Mouse (Mus musculus): ENCODE measurements around the gene Cers2. TPM values are rescaled to one million over a fixed set of nuclear protein-coding genes. Genes with fewer than 3 reads are reported as not detected.
A peak's percentile ranks its signal among the peaks of the same experiment; 100 is the strongest.

Gene Cers2
- polyA plus RNA-seq, 1 experiment from 2014 or later, result 116 TPM

DNA sequence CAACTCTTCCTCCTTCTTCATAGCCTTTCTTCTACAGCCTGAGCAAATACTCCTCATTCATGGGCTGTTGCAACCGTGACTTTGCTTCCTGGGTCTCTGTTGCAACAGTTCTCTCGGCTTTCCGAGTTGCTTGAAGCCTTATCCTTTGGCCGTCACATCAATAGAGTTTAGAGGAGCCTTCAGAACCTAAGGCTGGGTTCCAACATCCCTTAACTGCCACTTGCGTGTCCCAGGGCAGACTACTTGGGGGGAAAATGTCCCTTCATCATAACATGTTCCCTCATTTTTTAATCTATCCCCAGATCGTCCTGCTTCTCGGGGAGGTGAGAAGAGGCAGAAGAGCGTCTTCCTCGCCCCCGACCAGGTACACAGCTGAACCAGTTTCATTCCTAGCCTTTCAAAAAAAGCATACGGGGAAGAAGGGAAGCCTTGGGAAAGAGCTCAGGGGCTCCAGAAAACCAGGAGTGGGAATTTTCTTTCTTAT, 32.2 kb upstream of the Cers2 start:
- Histone ChIP-seq H3K9me3 (no peaks in the 10 kb centered on the region), H3K36me3 (peaks cover 5% of the 10 kb centered on the region), H3K4me1 (replicated peaks) (peaks cover 34% of the 10 kb centered on the region), H3K4me3 (peak overlapping the region; percentile 78), H3K27ac (peak overlapping the region; percentile 96), H3K27me3 (ENCODE audit: insufficient read depth, poor library complexity, severe bottlenecking) (no peaks in the 10 kb centered on the region)
- no peak for DNase-seq (ENCODE audit: low spot score)
- WGBS, result under 1% methylated on average over 11 of the region's 11 CpGs

DNA sequence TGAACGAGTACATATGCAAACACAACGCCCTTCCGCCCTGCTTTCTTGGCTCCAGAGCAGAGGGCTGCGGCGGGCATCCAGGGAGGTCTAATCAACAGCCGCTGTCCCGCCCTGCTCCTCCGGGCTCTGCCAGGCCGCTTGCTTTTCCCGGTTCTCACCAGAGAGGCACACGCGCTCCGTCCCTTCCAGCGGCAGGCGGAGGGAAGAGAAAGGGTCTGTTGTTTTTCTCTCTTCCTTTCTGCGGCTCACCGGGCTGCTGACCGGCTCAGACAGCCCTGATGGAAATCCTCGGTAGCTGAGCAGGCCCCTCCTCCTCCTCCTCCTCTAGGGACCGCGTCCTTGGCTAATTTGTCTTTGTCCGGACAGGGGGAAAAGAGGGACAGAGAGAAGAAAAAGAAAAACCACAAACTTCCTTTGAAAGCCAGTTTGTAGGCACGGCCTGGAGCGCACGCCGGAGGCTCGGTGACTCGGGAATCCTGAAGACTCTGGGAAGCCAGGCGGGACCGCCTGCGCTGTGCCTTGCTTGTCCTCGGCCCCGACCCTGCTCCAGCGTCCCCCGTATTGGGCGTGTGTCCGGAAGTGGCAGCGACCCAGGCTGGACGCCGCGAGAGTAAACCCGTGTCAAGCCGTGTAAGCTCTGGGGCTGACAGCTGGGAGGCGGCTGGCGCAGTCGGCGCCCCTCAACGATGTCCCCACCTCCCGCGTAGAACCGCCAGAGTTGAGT, 31.6 kb upstream of the Cers2 start:
- Histone ChIP-seq H3K4me1 (replicated peaks) (peaks cover 34% of the 10 kb centered on the region), H3K27me3 (ENCODE audit: insufficient read depth, poor library complexity, severe bottlenecking) (no peaks in the 10 kb centered on the region), H3K36me3 (peaks cover 11% of the 10 kb centered on the region), H3K9me3 (no peaks in the 10 kb centered on the region), H3K4me3 (peak overlapping the region; percentile 78), H3K27ac (peak overlapping the region; percentile 96)
- peak; percentile 83 for DNase-seq (ENCODE audit: low spot score)
- WGBS, result under 1% methylated on average over 51 of the region's 51 CpGs

DNA sequence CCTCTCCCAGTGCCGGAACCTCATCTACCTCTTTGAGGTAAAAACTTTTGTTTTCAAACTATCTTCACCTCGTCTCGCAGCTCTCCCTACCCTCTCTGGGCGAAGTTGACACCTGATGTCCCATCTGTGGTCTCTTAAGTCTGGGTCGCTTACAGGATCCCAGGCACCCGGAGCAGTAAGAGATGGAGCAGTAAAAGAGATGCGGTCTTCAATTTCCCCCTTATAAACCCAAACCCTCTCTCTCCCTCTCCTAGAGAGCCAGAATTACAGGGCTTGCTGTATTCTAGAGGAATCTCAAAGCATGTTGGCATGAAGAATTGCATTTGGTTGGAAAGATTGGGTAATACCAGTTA, 31.0 kb upstream of the Cers2 start:
- Histone ChIP-seq H3K27ac (peak overlapping the region; percentile 96), H3K9me3 (no peaks in the 10 kb centered on the region), H3K4me1 (replicated peaks) (peaks cover 34% of the 10 kb centered on the region), H3K27me3 (ENCODE audit: insufficient read depth, poor library complexity, severe bottlenecking) (no peaks in the 10 kb centered on the region), H3K4me3 (peak overlapping the region; percentile 78), H3K36me3 (peaks cover 17% of the 10 kb centered on the region)
- no peak for DNase-seq (ENCODE audit: low spot score)
- WGBS, result 4% methylated on average over 7 of the region's 7 CpGs

DNA sequence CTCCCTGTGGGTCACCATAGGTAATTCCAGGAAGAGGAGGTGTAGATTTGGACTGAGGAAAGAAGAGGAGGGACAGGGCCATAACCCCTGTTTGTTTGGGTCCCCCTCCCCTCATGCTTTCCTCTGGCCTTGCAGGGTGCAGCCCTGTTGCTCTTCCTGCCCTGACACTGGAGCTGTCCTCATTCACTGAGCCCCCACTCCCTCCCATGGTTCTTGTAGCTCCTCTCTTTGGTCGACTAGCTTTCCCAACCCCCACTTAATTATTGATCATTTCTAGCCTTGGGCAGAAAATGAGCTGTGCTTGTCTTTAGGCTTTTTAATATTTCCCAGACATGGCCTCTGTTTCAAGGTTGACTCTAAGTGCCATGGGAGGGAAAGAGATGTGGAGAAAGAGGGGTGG, 30.5 kb upstream of the Cers2 start:
- Histone ChIP-seq H3K4me3 (peak overlapping the region; percentile 78), H3K27me3 (ENCODE audit: insufficient read depth, poor library complexity, severe bottlenecking) (no peaks in the 10 kb centered on the region), H3K36me3 (peaks cover 22% of the 10 kb centered on the region), H3K9me3 (no peaks in the 10 kb centered on the region), H3K4me1 (replicated peaks) (peaks cover 34% of the 10 kb centered on the region), H3K27ac (peak overlapping the region; percentile 96)
- no peak for DNase-seq (ENCODE audit: low spot score)
- WGBS, result 27% methylated on average over 1 of the region's 1 CpGs

DNA sequence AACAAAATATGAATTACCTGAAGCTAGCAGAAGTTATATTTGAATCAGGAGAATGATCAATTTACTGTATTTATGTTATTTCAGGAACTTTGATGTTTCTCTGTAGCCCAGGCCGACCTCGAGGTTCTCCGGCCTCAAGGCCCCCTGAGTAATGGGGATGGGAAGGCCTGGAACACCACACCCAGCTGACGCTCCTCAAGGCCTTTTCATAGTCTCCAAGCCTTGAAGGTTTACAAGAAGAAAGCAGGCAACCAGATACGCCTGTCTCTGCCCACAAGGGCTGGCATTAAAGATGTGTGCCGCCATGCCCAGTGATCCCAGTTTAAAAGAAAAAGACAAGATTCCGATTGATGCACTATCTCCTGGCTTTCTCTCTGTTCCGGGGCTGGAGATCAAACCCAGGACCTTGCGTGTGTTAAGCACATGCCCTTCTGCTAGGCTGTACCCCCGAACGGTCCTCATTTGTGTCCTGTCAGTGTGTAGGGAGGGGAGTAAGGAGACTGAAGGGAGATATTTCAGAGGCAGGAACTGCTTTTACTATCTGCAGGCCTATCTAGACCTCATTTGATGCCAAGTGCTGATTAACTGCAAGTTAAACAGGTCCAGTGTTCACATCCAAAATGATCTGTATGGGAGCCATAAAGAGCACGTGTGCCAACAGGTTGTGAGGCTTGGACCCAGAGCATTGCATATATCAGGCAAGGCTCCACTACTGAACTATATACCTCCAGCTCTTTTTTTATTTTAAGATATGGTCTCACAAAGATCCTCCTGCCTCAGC, 29.9 kb upstream of the Cers2 start:
- DNase-seq (ENCODE audit: low spot score), result no peak
- Histone ChIP-seq H3K4me3 (peak overlapping the region; percentile 78; the same call in 1 of the 2 replicates), H3K36me3 (peaks cover 27% of the 10 kb centered on the region), H3K9me3 (no peaks in the 10 kb centered on the region), H3K4me1 (replicated peaks) (peaks cover 34% of the 10 kb centered on the region), H3K27me3 (ENCODE audit: insufficient read depth, poor library complexity, severe bottlenecking) (no peaks in the 10 kb centered on the region), H3K27ac (no peak overlapping the region)
- WGBS, result 90% methylated on average over 12 of the region's 12 CpGs

DNA sequence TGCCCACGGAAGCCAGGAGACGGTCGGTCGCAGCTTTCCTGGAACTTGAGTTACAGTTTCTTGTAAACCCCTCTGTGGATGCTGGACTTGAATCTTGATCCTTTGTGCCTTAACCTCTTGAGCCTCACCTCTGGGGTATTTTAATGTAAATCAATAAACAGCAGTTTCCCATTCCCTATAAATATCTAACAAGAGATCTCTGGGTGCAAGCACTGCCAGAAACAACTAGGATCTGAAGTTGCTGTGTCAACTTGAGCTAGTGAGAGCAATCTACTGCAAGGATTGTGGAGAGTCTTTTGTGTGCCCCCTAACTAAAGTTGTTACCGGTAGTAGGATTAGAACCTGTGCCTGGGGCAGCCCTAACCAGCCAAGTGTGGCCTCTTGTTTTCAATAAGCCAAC, 29.2 kb upstream of the Cers2 start:
- H3K9me3 ChIP-seq, result no peaks in the 10 kb centered on the region
- WGBS, result 93% methylated on average over 5 of the region's 5 CpGs
- DNase-seq (ENCODE audit: low spot score), result no peak
- no peak overlapping the region for H3K27ac ChIP-seq
- no peak overlapping the region for H3K4me3 ChIP-seq
- H3K27me3 ChIP-seq (ENCODE audit: insufficient read depth, poor library complexity, severe bottlenecking), result no peaks in the 10 kb centered on the region
- H3K36me3 ChIP-seq, result peaks cover 34% of the 10 kb centered on the region
- H3K4me1 ChIP-seq (replicated peaks), result peaks cover 34% of the 10 kb centered on the region

DNA sequence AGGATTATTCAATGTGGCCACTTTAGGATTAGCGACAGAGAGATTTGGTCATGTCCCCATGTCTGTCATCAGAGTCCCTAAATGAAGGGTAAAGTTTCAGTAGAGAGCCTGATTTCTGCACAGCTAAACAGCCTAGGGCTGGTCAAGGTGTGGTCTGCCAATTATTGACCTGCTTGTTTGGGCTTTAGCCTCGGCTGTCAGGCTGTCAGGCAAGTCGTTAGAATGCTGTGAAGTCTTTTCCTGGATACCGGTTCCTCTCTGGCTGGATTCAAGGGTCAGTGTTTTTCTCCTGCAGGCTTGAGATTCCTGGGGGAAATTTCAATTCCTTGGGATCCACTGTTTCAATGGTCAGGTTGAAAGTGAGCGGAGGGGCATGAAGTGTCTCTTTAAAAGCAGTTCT, 28.6 kb upstream of the Cers2 start:
- no peak overlapping the region for H3K4me3 ChIP-seq
- H3K4me1 ChIP-seq (replicated peaks), result peaks cover 28% of the 10 kb centered on the region
- H3K36me3 ChIP-seq, result peaks cover 40% of the 10 kb centered on the region
- no peaks in the 10 kb centered on the region for H3K9me3 ChIP-seq
- no peaks in the 10 kb centered on the region for H3K27me3 ChIP-seq (ENCODE audit: insufficient read depth, poor library complexity, severe bottlenecking)
- WGBS, result 72% methylated on average over 5 of the region's 5 CpGs
- DNase-seq (ENCODE audit: low spot score), result no peak
- H3K27ac ChIP-seq, result no peak overlapping the region

DNA sequence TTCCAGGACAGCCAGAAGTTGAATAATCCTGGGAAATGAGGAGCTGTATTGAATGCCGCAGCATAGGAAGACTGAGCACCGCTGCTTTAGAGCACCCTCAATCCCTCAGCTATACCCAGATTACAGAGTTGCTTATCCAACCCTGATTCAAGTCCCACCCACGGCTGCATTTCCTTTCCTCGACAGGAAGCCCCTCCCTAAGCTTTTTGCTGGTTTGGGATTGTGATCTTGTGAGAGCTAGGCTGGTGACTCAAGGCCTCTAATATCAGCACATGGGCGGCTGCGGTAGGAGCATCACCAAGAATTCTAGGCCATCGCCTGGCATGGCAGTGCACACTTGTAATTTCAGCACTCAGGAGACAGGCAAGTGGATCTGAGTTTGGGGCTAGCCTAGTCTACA, 28.1 kb upstream of the Cers2 start:
- WGBS, result 88% methylated on average over 7 of the region's 7 CpGs
- peaks cover 24% of the 10 kb centered on the region for H3K4me1 ChIP-seq (replicated peaks)

DNA sequence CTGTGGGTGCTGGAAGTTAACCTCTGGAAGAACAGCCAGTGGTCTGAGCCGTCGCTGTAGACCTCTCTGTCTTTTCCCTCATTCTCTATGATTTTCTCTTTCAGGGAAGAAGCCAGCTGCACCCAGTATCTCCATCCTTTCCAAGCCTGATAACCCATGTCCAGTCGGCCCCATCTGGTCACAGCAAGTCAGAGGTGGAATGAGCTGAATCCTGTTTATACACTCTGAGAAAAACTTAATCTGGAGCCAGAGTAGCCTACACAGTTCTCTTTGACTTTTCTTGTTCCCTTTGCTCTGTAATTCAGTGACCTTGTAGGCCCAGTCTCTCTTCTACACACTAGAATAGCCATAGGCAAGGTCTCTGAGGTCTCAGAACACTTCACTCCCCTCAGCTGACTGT, 27.1 kb upstream of the Cers2 start:
- DNase-seq (ENCODE audit: low spot score), result no peak
- Histone ChIP-seq H3K4me3 (no peak overlapping the region), H3K9me3 (no peaks in the 10 kb centered on the region), H3K27me3 (ENCODE audit: insufficient read depth, poor library complexity, severe bottlenecking) (no peaks in the 10 kb centered on the region), H3K36me3 (peaks cover 55% of the 10 kb centered on the region), H3K27ac (no peak overlapping the region), H3K4me1 (replicated peaks) (peaks cover 16% of the 10 kb centered on the region)
- WGBS, result 91% methylated on average over 3 of the region's 3 CpGs

More for the DNA sequence above, 28.1 kb upstream of the Cers2 start:
- Histone ChIP-seq H3K4me3 (no peak overlapping the region), H3K36me3 (peaks cover 45% of the 10 kb centered on the region), H3K27me3 (ENCODE audit: insufficient read depth, poor library complexity, severe bottlenecking) (no peaks in the 10 kb centered on the region), H3K9me3 (no peaks in the 10 kb centered on the region), H3K27ac (no peak overlapping the region)
- DNase-seq (ENCODE audit: low spot score), result no peak

DNA sequence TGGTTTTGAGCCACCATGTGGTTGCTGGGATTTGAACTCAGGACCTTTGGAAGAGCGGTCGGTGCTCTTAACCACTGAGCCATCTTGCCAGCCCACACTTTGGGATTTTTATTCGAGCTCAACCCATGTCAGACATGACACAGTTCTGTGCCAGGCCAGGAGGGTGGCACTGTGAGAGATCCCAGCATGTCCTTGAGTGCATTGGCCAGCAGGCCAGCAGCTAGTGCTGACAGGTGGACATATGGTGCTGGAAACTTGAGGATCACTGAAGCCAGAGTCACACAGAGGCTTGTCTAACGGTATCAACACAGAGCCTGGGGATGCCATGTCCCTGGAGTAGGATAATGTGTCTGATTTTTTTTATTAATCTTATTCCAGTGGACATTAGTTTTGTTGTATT, 25.2 kb upstream of the Cers2 start:
- no peak for DNase-seq (ENCODE audit: low spot score)
- 90% methylated on average over 4 of the region's 4 CpGs for WGBS
- no peaks in the 10 kb centered on the region for H3K27me3 ChIP-seq (ENCODE audit: insufficient read depth, poor library complexity, severe bottlenecking)
- peaks cover 73% of the 10 kb centered on the region for H3K36me3 ChIP-seq
- H3K9me3 ChIP-seq, result no peaks in the 10 kb centered on the region
- no peak overlapping the region for H3K27ac ChIP-seq
- H3K4me1 ChIP-seq (replicated peaks), result peaks cover 6% of the 10 kb centered on the region
- no peak overlapping the region for H3K4me3 ChIP-seq

DNA sequence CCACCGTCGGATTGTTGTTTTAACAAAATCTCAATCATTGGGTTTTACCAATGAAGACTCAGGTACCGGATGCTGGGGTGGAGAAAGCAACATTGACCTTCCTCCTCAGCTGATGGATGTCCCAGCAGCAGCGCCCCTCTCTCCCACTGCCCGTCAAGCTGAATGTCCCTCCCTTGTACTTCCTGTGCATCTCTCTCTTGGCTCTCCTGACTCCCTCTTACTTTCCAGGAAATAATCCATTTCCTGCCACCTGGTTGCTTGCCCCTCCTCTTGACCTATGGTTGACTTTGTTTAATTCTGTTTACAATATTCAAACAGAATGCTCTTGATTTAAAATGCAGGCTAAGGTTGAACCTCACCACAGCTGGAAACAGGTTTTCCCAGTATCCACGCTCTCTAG, 24.4 kb upstream of the Cers2 start:
- peaks cover 80% of the 10 kb centered on the region for H3K36me3 ChIP-seq
- 80% methylated on average over 6 of the region's 6 CpGs for WGBS
- no peaks in the 10 kb centered on the region for H3K4me1 ChIP-seq (replicated peaks)
- DNase-seq (ENCODE audit: low spot score), result no peak
- no peak overlapping the region for H3K27ac ChIP-seq
- no peaks in the 10 kb centered on the region for H3K9me3 ChIP-seq
- H3K27me3 ChIP-seq (ENCODE audit: insufficient read depth, poor library complexity, severe bottlenecking), result no peaks in the 10 kb centered on the region
- no peak overlapping the region for H3K4me3 ChIP-seq

DNA sequence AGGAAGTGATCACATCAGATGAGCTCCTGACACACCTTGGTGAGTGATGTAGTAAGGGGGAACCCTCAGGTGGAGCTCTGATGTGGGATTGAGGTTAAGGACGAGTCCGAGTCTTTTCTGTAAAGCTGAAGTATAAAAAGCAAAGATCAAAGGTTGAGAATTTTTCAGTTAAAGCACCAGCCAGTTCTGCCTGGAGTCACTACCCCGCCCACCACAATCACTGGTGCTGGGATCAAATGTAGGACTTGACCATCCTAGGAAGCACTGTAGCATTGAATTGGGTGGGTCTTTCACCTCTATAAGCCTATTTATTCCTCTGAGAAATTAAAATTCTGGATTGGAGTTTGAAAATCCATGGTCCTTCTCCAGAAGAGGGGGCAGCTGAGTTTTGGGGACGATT, 23.6 kb upstream of the Cers2 start:
- Histone ChIP-seq H3K27me3 (ENCODE audit: insufficient read depth, poor library complexity, severe bottlenecking) (no peaks in the 10 kb centered on the region), H3K27ac (no peak overlapping the region), H3K36me3 (peaks cover 88% of the 10 kb centered on the region), H3K9me3 (no peaks in the 10 kb centered on the region), H3K4me1 (replicated peaks) (peaks cover 6% of the 10 kb centered on the region; the same call in 1 of the 2 replicates), H3K4me3 (no peak overlapping the region)
- DNase-seq (ENCODE audit: low spot score), result no peak
- 85% methylated on average over 4 of the region's 4 CpGs for WGBS

DNA sequence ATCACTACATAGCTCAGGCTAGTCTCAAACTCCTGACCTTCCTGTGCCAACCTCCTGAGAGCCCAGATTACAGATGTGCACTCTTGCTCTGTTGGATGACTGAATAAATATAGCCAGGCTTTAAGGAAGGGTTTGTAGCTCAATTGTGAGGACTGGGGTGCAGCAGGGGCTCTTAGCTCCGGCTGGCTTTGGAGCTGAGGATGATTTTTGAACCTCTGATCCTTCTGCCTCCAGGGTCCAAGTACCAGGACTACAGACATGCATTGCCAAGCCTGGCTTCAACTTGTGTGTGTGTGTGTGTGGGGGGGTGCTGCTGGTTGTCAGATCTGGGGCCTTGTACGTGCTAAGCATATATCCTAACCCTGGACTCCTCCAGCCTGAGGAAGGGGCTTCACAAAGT, 21.7 kb upstream of the Cers2 start:
- 80% methylated on average over 2 of the region's 2 CpGs for WGBS
- H3K27ac ChIP-seq, result no peak overlapping the region
- H3K9me3 ChIP-seq, result no peaks in the 10 kb centered on the region
- peaks cover 6% of the 10 kb centered on the region; the same call in 1 of the 2 replicates for H3K4me1 ChIP-seq (replicated peaks)
- DNase-seq (ENCODE audit: low spot score), result no peak
- H3K36me3 ChIP-seq, result peaks cover 93% of the 10 kb centered on the region
- H3K27me3 ChIP-seq (ENCODE audit: insufficient read depth, poor library complexity, severe bottlenecking), result no peaks in the 10 kb centered on the region
- no peak overlapping the region for H3K4me3 ChIP-seq

Data from hindbrain, embryonic 10.5 days (tissue).